Mouse (Mus musculus) limb, embryonic 11.5 days (tissue): ENCODE results near the gene Zbtb1. TPM values are rescaled to one million over a fixed set of nuclear protein-coding genes. Genes with fewer than 3 reads are reported as not detected.

Experiments used
- ATAC-seq: fragments of 200-750 bp; cut with Nextera tagmentation; 2 replicates; pipeline ENCODE4 v1.8.0; 2017; ENCODE audit warnings: low read depth; ENCODE audit not compliant: insufficient number of reproducible peaks, low FRiP score, low TSS enrichment
- DNase-seq: peaks from one replicate; pipeline ENCODE4 v3.0.0-alpha.2; 2015; ENCODE audit warnings: low spot score
- H3K27ac ChIP-seq: fragments of 300-500 bp; sonication (generic); replicated peaks from 2 replicates; pipeline ENCODE4 v1.5.1; 2014; ENCODE audit warnings: low read depth, mild to moderate bottlenecking, low read length
- H3K27me3 ChIP-seq: fragments of 300-500 bp; sonication (generic); 2 replicates; pipeline ENCODE4 v1.6.1; 2014; ENCODE audit warnings: mild to moderate bottlenecking, low read length, mixed read lengths; ENCODE audit not compliant: control insufficient read depth, insufficient read depth
- H3K36me3 ChIP-seq: fragments of 300-500 bp; sonication (generic); 2 replicates; pipeline ENCODE4 v1.6.1; 2014; ENCODE audit warnings: mild to moderate bottlenecking, low read length, moderate library complexity, mixed read lengths; ENCODE audit not compliant: control insufficient read depth, insufficient read depth
- H3K4me1 ChIP-seq: fragments of 300-500 bp; sonication (generic); 2 replicates; pipeline ENCODE4 v1.6.1; 2014; ENCODE audit warnings: low read length, mixed read lengths; ENCODE audit not compliant: control insufficient read depth, insufficient read depth
- H3K4me2 ChIP-seq: fragments of 300-500 bp; sonication (generic); 2 replicates; pipeline ENCODE4 v1.6.1; 2014; ENCODE audit warnings: low read depth, mild to moderate bottlenecking, moderate library complexity; ENCODE audit not compliant: severe bottlenecking
- H3K4me3 ChIP-seq: fragments of 300-500 bp; sonication (generic); 2 replicates; pipeline ENCODE4 v1.5.1; 2014; ENCODE audit warnings: low read depth, low read length
- H3K9ac ChIP-seq: fragments of 300-500 bp; sonication (generic); 2 replicates; pipeline ENCODE4 v1.6.1; 2014; ENCODE audit warnings: mild to moderate bottlenecking, low read length
- H3K9me3 ChIP-seq: fragments of 300-500 bp; sonication (generic); 2 replicates; pipeline ENCODE4 v1.6.1; 2016; ENCODE audit warnings: low read length; ENCODE audit not compliant: control insufficient read depth
- WGBS: fragments of 180-500 bp; shearing (Covaris S2); extraction: QIAGEN DNeasy Blood & Tissue Kit; methylation state at CpG from one replicate; pipeline ENCODE4 v1.1.7; 2014; 5-methylcytosine and 5-hydroxymethylcytosine counted together
- polyA plus RNA-seq: library from polyadenylated mRNA; unstranded; fragments of >200 nt; fragmentation: Nextera tagmentation; extraction: Ambion mirVana; gene quantifications from 2 replicates; pipeline ENCODE4 v1.2.1, GENCODE M21; 2014

Zbtb1 gene
- polyA plus RNA-seq, result 11.0 and 11.2 TPM in 2 replicates

DNA sequence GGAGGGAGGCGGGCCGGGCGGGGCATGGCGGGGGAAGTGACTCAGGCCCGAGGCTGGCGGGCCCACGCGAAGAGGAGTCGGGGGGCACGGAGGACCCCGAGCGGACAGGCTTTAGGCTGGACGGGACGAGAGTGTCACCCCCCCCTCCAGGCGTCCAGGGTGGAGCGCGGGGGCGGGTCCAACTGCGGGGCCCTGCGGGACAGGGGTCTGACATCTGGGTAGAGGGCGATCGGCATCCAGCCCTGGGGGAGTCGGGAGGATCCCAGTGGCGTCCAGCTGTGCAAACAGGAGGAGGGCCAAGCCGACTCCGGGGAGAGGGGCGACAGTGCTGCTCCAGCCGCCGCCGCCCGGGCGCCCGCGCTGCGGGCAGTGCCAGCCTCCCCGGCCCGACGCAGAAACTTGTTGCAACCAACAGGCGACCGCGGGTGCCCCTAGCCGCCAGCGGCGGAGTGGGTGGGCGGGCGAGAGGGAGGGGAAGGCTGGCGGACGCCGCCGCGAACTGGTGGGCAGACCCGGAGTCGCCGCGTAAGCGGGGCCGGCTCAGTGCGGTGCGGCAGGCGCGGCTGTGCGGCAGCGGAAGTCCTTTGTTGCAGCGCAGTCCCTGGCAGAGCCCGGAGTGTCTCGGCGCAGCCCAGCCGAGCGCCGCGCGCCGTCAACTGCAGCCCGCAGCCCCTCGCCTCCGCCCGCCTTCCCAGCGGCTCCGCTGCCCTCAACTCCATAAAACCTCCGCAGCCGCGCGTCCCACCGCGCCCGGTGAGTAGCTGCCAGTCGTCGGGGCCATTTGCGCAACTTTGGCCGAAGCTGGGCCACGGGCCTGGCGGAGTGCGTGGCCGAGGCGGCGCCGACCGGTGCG is at the start of gene Zbtb1:
Gene Zbtb1 (plus strand): TSS at position 289 of the 853 bp plus-strand sequence.
- peak; percentile 69 for ATAC-seq
- WGBS, result 0% methylated on average over 67 of the region's 99 CpGs
- Histone ChIP-seq H3K27ac (peak within 1 kb of the TSS; percentile 96), H3K27me3 (no peaks in the 10 kb centered on the region), H3K4me2 (peak within 1 kb of the TSS; percentile 84), H3K36me3 (no peaks in the 10 kb centered on the region), H3K9ac (peak within 1 kb of the TSS; percentile 82), H3K4me1 (peaks cover 29% of the 10 kb centered on the region), H3K4me3 (peak within 1 kb of the TSS; percentile 60), H3K9me3 (no peaks in the 10 kb centered on the region)
- DNase-seq, result peak; percentile 84

DNA sequence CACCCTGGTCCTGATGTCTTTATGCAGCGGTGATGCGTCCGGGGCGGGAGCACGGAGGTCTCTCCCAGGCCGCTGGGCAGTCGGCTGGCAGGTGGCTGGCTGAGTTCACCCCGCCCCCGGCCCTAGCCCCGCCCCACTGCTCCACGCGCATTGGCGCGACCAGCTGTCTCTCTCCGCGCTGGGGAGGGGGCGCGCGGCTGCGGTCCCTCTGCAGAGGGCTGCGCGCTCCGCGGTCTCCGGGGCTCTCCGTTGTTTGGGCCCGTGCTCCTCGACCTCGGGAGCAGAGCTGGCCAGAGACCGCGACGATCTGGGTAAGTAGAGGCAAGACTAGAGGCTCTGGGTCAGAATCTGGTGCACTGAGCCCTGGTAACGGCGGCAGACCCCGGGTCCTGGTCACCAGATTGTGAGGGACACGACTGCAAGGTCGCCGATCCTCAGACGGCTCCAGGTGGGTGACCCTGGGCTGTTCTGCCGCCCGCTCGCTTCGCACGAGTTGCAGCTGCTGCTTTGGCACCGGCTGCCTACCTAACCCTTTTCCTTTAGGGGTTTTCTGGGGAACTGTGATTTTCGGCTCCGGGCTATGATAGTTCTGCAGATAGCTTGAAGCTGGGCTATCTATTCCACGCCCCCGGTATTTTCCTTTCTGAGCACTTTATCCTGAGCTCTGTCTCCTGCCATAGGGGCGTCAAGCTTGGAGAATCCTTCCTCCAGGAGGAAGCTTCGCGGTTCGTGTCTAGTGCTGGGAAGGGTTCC is 45.2 kb upstream of the Zbtb1 start, which contains the start of gene Akap5:
Gene Akap5 (plus strand): TSS at position 213 of the 753 bp plus-strand sequence.
- peak; percentile 97 for ATAC-seq
- no peaks in the 10 kb centered on the region for H3K9me3 ChIP-seq
- WGBS, result 2% methylated on average over 53 of the region's 53 CpGs
- H3K4me3 ChIP-seq, result peak within 1 kb of the TSS; percentile 55
- H3K4me1 ChIP-seq, result 0 out of 2 replicates have a peak, but pooled peaks cover 2% of the 10 kb centered on the region
- peak within 1 kb of the TSS; percentile 89 for H3K4me2 ChIP-seq
- H3K27ac ChIP-seq, result no peak within 1 kb of the TSS
- H3K9ac ChIP-seq, result peak within 1 kb of the TSS; percentile 72
- peak; percentile 81 for DNase-seq
- no peaks in the 10 kb centered on the region; the same call in 1 of the 2 replicates for H3K36me3 ChIP-seq
- no peaks in the 10 kb centered on the region for H3K27me3 ChIP-seq

DNA sequence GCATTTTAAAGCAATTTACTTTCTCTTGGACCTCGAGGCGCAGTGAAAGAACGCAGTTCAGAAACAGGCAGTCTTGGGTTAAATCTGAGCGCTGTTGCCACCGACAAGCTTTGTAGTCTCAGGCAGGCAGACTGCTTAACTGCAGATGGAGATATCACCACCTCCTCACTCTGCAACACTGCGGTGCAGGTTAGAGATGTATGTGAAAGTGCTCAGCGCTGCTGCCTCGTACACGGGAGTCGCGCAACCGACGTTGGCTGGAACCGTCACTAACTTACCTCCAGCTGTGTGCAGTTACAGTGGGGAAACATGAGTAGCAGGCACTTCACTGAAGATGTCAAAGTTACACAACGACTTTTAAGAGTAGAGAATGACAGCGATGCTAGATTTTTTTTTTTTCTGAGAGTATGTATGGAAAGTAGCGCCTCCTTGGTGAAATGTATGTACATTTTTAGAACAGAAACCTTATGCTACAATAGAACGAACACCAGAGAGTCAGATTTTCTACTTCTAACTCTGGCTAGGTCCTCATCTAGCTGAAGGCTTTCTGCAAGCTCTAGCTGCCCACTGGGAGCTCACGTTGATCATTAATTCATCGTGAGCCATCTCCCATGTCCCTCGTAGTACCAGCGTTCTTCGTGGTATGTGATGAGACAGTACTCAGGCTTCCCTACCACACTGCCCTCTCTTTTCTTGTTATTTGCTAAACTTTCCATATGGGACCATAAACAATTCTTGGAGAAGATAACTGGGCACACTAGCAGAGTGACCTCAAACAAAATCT is 43.4 kb upstream of the Zbtb1 start:
- Histone ChIP-seq H3K36me3 (no peaks in the 10 kb centered on the region), H3K27me3 (no peaks in the 10 kb centered on the region), H3K4me3 (no peak overlapping the region), H3K27ac (no peak overlapping the region), H3K9me3 (no peaks in the 10 kb centered on the region), H3K9ac (no peak overlapping the region), H3K4me2 (no peak overlapping the region), H3K4me1 (0 out of 2 replicates have a peak, but pooled peaks cover 2% of the 10 kb centered on the region)
- DNase-seq, result no peak
- no peak for ATAC-seq
- WGBS, result 91% methylated on average over 23 of the region's 23 CpGs

DNA sequence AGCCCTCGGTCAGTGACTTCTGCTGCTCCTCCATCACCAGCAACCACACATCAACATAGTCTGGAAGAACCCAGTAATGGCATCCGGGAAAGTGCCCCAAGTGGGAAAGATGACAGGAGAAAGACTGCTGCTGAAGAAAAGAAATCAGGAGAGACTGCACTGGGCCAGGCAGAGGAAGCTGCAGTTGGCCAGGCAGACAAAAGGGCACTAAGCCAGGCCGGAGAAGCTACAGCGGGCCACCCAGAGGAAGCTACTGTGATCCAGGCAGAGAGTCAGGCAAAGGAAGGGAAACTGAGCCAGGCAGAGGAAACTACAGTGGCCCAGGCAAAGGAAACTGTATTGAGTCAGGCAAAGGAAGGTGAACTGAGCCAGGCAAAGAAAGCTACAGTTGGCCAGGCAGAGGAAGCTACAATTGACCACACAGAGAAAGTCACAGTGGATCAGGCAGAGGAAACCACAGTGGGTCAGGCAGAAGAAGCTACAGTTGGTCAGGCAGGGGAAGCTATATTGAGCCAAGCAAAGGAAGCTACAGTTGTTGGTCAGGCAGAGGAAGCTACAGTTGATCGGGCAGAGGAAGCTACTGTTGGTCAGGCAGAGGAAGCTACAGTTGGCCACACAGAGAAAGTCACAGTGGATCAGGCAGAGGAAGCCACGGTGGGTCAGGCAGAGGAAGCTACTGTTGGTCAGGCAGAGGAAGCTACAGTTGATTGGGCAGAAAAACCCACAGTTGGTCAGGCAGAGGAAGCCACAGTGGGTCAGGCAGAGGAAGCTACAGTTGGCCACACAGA is 41.3 kb upstream of the Zbtb1 start:
- Histone ChIP-seq H3K9me3 (no peaks in the 10 kb centered on the region), H3K4me3 (no peak overlapping the region), H3K4me1 (0 out of 2 replicates have a peak, but pooled peaks cover 2% of the 10 kb centered on the region), H3K4me2 (no peak overlapping the region), H3K9ac (no peak overlapping the region), H3K27me3 (no peaks in the 10 kb centered on the region), H3K36me3 (no peaks in the 10 kb centered on the region), H3K27ac (no peak overlapping the region)
- DNase-seq (no peak), ATAC-seq (no peak)
- WGBS, result 90% methylated on average over 6 of the region's 6 CpGs

DNA sequence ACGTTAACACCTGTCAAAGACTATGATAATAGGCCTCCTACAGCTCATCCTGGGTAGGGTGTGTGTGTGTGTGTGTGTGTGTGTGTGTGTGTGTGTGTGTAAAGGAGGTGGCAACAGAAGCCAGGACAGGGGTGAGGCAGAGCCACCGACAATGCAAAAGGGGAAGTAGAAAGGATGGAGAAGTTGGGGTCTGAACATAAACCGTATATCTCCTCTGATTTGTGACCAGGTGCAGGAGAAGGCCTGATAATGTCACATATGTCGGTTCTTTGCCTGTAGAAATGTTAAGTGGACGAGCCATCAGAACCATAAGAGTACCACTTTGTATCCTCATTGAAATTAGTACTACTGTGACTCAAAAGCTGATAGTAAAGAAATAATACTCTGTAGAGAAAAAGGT is 36.4 kb upstream of the Zbtb1 start:
- WGBS, result 93% methylated on average over 5 of the region's 5 CpGs

DNA sequence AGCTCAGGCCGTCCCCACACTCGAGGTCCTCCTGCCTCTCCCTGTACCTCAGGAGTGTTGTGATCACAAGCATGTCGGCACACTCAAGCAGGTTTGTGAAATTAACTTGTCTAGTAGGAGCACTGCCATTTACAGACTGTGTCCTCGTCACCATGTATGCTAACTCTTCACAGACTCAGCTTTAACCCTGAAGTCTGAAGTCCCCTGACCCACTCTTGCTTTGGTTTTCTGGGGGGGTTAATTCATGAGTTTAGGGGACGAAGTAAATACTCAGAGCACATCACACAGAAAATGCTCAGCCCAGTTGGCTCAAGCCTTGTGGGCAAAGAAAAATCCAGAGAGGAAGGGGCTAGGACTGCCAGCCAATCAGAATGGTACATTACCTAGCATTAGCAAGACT is 34.4 kb upstream of the Zbtb1 start:
- no peaks in the 10 kb centered on the region for H3K4me1 ChIP-seq
- no peaks in the 10 kb centered on the region for H3K27me3 ChIP-seq
- 83% methylated on average over 5 of the region's 5 CpGs for WGBS
- no peaks in the 10 kb centered on the region for H3K9me3 ChIP-seq
- ATAC-seq (no peak), DNase-seq (no peak)
- no peak overlapping the region for H3K9ac ChIP-seq
- no peak overlapping the region for H3K4me2 ChIP-seq
- H3K27ac ChIP-seq, result no peak overlapping the region
- H3K4me3 ChIP-seq, result no peak overlapping the region
- no peaks in the 10 kb centered on the region for H3K36me3 ChIP-seq

More for the DNA sequence above, 36.4 kb upstream of the Zbtb1 start:
- Histone ChIP-seq H3K4me1 (no peaks in the 10 kb centered on the region), H3K9ac (no peak overlapping the region), H3K4me2 (no peak overlapping the region), H3K36me3 (no peaks in the 10 kb centered on the region), H3K27ac (no peak overlapping the region), H3K27me3 (no peaks in the 10 kb centered on the region), H3K9me3 (no peaks in the 10 kb centered on the region), H3K4me3 (no peak overlapping the region)
- ATAC-seq, result no peak
- no peak for DNase-seq

DNA sequence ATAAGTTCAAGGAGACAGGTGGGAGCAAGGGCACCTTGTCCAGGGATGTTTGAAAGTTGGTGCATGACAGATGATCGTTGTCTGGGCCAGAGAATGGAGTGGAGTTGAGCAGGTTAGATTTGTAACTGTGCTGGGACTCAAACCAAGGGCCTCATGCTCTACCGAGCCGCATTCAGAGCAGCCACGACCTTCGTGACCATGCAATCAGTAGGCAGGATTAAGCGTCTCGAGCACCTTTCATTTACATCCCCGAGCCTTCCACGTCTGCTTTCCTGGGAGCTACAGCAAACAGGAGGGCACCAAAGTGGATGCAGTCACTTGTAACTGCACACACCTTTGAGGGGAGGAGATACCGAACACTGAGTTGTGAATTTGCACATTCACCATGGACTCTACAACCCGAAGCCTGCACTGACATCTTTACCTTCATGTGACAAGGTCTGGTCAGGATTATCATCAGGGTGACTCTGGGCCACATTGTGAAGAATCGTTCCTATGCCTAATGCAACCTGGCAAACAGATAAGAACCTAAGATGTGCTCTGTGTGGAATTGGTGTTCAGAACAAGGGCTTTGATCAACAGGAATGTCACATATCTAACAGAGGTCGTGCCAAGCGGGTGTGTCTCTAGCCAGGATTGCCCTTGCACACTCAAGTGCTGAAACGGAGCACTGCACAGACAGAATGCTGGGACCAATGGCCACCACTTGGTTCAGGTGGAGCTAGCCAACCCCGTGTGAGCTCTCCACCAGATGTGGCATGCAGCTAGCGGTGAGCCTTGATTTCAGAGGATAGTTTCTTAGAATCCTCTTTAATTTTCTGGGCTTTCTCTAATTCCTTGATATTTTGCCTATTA is 33.7 kb upstream of the Zbtb1 start:
- WGBS, result 83% methylated on average over 17 of the region's 17 CpGs
- Histone ChIP-seq H3K9me3 (no peaks in the 10 kb centered on the region), H3K4me3 (no peak overlapping the region), H3K4me2 (no peak overlapping the region), H3K27ac (no peak overlapping the region), H3K36me3 (no peaks in the 10 kb centered on the region), H3K9ac (no peak overlapping the region), H3K27me3 (no peaks in the 10 kb centered on the region), H3K4me1 (no peaks in the 10 kb centered on the region)
- ATAC-seq (no peak), DNase-seq (no peak)
